Mouse (Mus musculus) activated CD4-positive, CD25-positive, alpha-beta regulatory T cell, adult 4 months (primary cell): ENCODE data around the gene Fam19a5. TPM values are rescaled to one million over a fixed set of nuclear protein-coding genes. Genes with fewer than 3 reads are reported as not detected.

Source experiments
- ATAC-seq: one replicate; pipeline ENCODE4 v1.8.0; 2017
- polyA plus RNA-seq, 2 experiments: library from polyadenylated mRNA; unstranded; fragments of 100-300 nt; shearing (Covaris generic); gene quantifications; one replicate each; pipeline ENCODE4 v1.2.1; 2017

Fam19a5 gene
- polyA plus RNA-seq, 2 experiments from 2014 or later: not detected

DNA sequence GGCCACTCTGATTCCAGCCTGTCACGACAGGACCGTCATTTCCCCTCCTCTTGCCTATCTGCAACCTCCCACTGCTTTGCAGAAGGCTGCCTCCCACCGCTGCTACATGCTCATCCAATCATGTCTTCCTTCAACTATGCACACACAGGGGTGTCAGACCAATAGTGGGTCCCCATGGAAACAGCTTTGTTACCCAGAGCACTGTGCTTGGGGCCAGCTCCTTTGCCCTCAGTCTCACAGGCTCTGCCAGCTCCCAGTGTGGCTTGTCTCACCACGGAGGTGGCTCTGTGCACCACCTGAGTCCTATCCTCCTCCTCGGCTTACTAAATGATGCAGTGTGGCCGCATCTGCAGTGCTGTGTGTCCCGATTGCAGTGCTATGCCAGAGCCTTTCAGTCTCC lies 123.3 kb downstream of the Fam19a5 start:
- no peak for ATAC-seq

DNA sequence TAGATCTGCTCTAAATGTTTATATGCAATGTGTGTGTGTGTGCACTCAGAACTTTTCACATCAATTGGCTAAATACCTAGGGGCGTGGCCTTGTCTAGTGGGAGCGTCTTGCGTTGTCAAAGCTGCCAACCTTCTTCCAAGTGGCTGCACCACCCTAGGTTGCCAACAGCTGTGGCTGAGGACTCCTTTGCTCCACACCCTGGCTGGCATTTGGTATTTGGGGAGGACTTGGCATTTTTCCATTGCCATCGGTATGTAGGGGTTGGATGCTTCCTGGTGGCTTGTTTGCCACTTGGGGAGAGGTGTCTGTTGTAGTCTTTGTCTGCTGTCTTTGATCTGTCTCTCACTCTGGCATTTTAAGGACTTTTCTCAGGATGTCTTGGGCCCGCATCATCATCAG lies 124.0 kb downstream of the Fam19a5 start:
- ATAC-seq: no peak

DNA sequence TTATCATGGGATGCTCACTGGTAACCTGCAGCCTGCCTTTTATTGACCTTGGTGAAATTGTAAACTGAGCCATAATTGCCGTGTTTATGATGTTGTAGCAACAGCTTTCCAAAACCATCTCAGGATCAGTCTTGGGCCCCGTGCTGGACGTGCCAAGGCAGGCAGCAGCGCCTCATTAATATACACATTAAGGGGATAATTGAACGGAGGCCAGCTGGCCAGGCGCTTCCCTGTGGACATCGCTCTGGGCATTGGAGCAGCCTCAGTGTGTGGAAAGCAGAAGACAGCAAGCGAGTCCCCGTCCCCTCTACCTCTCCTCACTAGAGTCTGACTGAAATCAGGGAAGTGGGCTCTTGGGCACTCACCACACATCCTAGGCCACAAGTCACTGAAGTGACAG lies 127.8 kb downstream of the Fam19a5 start:
- ATAC-seq: no peak

DNA sequence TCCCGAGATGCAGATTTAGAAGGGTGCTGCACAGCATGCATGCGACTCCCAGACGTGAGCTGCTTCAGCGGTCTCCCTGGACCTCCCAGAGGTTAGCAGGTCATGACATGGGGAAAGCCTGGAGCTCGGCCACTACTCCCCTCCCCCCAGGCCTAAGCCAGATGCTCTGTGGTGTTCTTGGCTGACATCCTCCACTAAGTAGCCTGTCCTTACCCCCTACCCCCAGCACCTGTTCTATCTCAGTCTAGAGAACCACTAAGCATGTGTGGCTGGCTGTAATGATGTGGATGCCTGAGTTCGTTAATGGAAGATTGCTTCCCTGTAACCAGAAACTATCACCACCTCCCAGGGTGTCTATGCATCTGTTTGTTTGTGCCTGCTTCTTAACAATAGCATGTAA lies 134.6 kb downstream of the Fam19a5 start:
- ATAC-seq: no peak

DNA sequence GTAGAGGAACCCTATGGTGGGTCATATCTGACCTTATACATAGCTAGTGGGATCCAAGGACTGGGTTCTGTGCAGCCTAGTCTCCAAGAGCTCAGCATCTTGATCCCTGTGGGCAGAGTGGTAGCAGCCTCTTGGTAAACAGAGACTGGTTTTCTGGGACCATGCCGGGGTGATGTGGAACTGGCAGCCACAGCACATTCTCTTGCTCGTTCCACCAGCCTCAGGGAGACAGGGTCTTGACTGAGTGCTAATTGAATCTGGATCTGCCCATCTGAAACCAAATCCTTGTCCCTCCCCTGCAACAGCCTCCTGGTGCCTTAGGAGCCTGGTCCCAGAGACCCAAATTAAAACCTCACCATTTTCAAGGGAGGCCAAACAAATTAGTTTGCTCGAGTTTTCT lies 138.3 kb downstream of the Fam19a5 start:
- ATAC-seq: no peak

DNA sequence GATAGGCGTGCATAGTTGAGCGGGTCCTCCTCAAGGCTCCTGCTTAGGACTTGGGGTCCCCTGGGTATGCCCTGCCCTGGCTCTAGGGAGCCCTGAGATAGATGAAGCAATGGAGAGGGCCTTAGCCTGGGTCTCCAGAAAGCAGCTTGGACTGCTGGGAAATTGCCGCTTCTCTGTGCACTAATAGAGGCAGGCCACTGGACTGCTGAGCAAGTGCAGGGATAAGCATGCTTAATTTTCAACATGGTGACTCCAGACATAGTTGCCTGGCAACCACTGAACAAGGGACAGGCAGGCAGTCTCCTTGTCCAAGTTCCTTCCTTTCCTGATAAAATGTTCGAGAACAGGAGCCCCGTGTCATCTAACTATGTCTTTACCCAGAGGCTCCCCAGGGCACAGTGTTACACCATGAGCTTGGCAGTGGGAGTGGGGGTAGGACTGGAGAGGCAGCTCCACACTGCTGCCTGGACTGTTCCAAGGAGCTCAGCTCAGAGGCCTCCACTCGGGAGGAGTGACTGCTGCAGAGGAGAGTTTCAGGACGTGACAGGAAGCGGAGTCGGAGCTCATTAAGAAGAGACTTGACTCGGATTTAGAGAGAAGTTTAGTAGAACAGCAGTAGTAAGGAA lies 142.4 kb downstream of the Fam19a5 start:
- ATAC-seq: no peak

DNA sequence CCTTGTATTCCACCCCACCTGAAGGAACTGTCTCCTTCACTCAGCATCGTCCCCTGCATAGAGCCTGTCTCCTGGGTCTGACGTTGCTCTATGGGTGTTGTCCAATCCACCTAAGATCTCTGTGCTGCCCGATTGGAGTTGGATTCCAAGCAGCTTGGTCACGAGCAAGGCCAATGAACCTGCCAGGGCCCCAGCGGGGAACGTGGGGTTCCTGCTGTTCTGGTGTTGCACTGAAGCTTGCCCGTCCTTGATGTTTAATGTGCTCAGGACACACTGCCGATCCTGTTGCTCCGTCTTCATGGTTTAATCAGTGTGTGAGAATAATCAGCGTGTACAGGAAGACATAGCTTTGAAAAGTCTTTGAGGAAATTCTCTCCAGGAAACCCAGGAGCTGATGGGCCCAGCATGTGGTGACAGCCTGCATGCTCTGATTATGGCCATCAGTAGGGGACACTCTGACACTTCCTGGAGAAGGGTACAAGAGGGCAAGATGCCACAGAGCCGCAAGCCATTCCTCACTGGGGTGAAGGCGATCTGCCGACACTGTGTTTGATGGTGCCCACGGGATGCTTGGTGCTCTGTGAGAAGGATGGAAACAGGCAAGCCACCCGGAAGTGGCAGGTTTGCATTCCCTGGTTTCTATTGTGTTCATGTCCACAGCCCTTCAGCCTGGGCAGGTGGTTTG lies 147.3 kb downstream of the Fam19a5 start:
- no peak for ATAC-seq

DNA sequence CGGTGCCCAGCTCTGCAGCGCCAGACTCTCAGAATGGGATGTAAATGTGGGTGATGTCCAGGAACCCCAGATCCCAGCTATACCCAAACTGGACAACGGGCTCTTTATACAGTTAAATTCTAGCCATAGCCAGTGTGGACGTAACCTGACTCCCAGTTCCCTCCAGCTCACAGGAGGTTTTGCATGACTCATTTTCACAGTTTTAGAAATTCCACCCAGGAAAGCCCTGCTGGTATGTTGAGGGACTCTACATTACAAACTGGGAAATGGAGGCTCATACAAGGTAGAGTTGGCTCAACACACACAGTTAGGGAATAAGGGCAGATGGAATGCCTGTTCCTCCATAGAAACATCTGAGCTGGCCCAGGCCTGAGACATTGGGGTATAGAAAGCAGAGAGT lies 147.9 kb downstream of the Fam19a5 start:
- ATAC-seq: no peak

DNA sequence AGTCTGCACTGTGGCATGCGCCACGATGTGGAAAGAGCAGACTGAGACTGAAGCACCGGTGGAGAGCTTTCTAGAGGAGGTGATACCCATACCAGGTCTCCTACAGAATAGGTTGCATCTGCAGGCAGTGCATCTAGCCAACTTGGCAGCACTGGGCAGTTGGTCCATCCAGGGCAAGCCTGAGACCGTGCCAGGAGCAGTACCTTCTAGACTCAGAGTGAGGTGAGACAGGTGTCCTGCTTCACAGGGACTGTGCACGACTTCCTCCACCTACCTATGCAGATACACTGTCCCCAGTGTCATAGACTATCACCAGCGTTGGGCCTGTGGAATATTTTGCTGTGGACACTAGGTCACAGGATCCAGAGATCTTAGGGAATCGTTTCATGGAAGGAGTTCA lies 148.3 kb downstream of the Fam19a5 start:
- no peak for ATAC-seq

DNA sequence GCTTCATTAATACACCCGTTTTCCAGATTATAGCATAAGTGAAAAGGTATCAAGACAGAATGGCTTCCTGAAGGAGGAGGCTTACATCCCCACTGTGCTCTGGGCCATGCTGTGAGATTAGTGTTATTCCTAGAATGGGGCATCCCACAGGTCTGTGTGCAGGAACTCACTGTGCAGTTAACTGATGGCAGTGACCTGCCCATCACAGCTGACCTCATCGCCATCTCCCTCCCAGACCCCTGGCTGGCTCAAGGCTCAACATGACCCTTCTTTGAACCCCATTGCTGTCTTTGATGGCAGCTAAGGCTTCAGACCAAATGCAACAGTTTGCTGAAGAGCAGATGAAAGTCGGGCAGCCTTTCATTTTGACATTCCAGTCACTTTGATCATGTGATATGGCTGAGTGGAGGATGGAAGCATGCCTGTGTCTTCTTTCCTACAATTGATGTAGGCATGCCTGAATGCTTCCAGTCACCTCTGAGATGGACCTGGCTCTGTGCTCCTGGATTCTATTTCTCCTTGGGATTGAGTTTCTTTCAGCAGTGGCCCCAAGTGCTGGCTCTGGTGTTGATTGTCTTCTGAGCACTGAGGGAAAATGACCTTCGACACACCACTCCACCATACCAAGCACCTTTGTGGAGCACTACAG lies 148.9 kb downstream of the Fam19a5 start:
- ATAC-seq: no peak

DNA sequence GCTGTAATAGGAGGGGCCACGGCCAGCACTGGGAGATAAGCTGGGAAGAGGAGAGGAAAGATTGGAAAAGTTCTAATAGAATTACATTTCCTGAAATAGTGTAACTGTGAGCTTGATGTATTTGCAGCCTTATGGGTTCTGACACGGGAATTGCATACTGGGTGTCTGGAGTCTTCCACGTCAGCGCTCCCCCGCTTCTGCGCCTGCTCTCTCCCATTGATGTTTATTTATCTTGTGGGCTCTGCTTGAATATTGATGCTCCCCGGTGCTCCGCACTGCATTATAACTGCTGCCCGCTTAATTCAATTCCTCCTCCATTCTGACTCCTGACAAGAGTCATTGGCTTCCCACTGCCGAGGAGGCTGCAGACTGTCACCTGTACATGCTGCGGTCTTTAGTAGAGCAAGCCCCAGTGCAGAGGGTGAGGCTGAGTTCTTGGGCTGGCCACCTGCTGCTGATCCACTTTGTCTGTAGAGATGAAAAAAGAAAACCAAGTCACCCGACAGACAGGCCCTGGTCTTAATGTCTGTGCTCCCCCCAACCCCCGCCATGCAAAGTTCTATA lies 153.4 kb downstream of the Fam19a5 start:
- ATAC-seq: no peak

DNA sequence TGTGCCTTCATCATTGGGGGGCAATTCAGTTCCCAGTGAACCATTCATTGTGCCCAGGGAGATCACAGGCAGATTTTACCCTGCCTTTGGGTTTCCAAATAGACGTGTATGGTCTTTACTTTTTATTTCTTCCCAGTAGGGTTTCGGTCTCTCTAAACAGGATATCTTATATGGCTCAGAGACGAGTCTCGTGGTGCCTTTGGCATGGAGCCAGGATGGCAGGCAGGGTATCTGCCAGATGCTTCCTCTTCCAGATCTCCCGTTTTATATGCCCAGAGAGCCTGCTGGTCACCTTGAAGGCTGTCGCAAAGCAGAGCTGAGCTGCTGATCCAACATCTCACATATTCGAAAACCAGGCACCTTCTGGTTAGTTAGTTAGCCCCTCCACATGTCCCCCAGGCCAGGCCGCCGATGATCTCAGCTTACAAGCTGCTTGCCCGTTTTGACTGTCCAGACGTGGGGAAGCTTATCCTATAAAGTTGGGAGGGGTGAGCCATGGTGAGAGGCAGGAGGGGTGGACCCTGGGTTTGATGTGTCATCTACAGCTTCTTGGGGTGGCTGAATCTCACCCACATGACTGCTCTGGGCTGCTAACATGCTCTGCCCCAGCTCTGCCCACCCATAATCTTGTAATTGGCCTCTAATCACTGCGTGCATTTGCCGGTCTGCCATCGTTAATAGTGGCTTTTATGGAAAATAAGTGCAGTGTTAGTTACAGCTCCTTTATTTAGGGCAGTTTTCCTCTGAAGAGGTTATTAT lies 154.6 kb downstream of the Fam19a5 start:
- no peak for ATAC-seq

DNA sequence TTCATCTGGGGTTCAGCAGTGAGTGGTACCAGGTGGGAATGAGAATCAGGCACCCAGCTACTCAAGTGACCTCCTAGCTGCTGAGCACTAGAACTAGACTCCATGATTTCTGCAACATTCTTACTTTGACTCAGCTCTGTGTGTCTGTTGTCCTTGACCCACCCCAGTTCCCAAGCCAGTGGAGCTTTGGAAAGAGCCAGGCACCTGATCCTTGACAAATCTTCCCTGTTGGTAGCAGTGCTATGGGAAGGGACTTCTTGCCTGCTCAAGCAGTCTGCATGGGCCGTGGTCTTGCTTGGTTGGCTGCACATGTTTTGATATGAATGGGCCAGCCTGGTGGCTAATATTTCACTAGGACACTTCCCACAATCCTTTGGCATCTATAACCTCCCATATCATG lies 158.7 kb downstream of the Fam19a5 start:
- no peak for ATAC-seq

DNA sequence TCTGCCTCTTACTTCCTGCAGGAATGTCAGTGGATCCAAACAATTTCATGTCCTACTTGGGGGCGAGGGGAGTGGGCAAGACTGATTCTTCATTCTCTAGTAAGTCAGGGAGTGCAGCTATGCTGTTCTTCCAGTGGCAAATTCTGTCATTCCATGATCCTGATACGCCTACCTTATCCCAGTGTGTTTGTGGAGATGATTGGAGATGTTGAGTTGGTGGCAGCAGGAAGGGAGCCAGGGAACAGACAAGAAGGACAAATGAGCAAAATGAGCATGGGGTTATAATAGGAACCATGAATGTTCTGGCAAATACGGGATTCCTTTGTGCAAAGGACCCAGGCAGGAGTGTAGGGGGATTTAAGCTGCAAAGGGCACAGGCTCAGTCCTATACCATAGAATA lies 159.2 kb downstream of the Fam19a5 start:
- no peak for ATAC-seq

DNA sequence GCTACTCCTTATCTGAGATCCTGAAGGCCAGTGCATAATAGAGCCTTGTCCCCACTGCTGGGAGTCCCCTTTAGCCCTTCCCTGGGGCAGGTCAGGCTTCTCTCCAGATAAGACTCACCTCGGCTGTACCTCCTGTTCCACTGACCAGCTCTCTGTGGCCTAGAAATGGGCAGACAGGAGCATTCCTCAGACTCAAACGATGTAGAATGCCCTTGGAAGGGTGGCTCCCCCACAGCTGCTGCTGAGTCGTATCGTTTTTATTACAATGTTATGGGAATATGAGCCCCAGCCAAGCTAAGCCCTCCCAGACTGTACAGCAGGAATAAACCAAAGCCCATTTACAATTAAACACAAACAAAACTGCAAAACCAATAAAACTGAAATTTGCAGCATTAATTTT lies 167.7 kb downstream of the Fam19a5 start:
- ATAC-seq: no peak

DNA sequence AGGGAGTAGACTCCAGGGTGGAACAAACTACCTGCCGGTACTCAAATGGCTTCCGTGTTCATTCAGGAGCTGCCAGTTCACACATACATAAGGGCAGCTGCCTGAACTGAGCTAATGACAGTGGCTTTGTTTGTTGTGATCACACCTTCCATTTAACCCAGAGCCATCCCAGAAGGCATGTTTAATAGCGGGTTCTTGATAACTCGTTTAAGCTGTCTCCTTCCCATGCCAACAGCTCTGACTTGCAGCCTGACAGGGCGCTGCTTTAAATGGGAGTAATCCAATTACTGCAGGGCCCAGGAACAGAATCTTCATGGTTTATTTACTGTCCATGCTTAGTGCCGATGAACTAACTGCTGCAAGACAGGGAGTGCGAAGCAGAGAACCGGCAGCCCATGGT lies 168.1 kb downstream of the Fam19a5 start:
- ATAC-seq: no peak

DNA sequence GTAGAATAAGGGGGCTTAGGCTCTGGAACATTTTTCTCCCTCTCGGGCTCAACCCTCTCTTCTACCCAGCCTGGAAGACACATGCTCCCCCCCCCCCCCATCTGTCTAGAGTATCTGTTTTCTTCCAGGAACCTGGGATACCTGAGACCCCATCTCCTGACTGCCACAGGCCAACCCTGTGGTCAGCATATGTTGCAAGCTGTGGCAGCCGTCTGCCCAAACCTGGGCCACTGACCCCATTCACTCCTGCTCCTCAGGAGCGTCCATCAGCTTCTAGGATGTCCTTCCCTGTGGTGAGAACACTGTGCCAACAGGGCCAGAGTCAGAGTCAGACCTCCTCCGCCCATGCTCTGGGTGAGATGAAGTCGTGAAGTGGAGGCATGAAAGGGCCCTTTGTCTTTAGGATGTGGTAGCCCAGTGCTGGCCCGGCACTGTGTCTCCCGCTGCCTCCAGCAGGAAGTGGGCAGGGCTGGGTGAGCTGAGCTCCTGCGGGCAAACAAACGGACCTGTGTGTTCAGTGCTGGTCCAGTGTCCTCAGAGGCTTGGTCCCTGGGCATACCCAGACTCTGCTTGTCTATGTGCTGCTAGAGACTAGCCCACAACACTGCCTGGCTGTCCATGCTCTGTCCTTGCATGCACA lies 171.1 kb downstream of the Fam19a5 start:
- ATAC-seq: no peak

DNA sequence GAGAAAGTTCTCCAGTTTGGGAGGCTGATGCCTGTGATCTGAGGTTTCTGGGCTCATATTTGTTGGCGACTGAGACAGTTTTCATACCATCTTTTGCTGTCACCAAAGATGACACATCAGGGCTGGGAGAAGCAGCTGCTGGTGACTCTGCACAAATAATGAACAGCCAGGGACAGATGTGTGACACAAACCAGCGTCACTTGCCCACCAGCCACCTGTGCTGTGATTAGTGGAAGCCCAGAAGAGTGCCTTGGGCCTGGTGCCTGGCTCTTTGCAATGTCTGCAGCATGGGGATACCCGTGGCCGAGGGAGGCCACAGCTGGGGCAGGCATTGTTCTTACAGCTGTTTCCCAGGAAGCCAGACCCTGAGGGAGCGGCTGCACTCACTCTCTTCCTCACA lies 173.0 kb downstream of the Fam19a5 start:
- ATAC-seq: no peak

DNA sequence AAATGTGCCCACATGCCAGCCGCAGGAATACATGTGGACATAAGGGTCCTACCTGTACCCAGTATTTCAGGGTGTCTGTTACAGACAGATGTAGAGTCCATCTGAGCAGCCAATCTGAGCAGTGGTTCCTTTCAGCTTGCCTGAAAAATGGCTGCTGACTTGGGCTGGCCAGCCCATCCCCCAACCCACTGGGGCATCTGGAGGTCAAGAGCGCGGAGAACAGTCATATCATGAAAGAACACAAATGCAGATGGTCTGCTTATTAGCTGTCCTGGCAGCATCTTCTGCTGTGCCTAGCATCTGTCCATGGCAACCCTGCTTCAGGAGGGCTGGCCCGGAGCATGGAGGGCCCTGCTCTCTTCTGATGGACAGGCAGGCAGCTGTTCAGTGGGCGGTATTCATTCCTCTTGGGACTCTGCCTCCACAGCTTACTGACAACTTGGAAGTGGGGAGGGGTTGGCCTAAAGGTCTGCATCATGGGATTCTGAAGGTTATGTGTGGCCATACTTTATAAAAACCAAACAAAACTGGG lies 179.4 kb downstream of the Fam19a5 start:
- ATAC-seq: no peak

DNA sequence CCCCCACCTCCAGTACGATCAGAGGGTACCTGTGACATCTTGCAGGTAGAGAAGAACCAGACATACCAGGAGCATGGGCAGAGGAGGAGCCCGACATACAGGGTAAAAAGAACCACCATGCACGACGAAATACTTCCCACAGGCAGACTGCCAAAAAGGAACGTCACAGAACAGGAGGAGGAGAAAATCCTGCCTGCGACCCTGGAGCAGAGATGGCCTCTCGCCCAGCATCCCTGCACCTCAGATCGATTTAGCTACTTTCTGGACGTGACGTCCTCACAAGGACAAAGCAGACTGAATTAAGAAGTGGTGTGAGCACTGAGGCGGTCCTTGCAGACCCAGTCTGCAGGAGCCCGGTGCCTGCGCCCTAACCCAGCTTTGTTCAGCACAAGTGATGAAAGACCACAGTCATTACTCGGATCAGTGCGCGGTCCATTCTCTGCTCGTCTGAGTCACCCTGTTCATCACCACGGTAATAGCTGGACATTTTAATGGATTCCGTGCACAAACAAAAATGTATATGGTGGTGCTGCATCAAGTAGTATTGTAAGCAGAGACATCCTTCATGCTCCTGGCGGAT lies 182.6 kb downstream of the Fam19a5 start:
- ATAC-seq: no peak

DNA sequence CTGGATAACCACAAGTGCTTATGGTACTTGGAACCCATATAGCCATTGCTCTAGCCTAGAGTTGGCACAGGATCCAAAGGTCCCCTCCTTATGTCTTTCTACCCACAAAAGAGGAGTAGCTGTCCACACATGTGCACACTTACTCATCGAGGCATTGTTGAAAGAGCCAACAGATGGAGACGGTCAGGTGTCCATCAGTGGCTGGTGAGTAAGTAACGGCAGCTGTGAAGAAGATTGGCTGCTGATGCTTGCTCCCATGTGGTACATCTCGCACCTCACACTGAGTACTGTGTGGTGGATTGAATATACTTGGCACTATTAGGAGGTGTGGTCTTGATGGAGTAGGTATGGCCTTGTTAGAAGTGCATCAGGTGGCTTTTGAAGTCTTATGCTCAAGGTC lies 192.2 kb downstream of the Fam19a5 start:
- ATAC-seq: no peak

DNA sequence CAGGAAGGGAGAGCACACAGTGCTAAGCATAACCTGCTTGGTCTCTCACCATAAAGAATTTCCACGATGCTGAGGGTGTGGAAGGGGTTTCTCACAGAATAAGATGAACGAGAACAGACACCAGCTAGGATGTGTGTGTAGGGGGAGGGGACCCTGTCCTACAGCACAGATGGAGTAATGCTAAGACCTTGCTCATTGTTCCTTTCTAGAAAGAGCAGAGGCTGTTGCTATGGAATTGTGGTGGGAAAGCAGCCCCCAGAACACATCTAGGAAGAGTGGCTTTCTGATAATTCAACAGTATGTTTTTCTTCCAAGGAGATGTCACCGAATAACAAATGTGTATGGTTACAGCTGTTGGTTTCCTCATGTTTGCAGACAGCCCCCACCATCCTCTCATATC lies 211.4 kb downstream of the Fam19a5 start:
- no peak for ATAC-seq
